ENCODE assay signal across 7 mouse cellular contexts in the genomic region with DNA sequence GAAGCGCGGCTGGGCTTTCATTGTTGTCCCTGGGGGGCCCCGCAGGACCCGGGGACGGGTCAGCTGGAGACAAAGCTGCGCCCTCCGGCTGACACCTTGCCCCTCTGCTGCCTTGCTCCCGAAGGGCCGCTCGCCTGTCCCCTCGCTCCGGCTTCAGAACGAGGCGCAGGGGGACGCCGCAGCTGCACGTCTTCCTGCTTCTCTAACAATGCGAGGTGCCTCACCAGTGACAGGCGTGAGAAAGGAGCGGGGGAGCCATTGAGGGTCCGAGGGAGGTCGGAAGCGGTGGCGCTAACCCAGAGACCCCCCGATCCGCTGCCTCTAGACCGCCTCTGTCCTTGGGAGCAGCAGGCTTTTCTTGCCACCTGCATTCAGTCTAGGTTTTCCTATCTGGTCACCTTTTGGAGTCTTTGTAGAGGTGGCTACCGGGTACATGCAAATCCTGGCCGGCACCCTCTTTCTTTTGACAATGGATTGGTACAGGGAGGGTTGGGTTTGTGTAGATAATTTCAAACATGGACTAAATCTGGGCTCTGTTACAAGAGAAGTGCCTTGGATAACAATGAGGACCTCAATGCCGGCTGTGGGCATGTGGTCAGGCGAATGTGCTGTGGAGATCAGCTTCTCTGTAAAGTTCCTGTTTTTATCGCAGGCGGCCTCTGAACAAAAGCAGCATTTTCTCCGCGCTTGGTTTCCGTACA. TPM values are rescaled to one million over a fixed set of nuclear protein-coding genes. Genes with fewer than 3 reads are reported as not detected.
DNase-seq lines count a peak whose midpoint lies in the region; ATAC-seq lines count a peak whose summit lies in the region.

No protein-coding gene starts in this region.

- H3K27me3 ChIP-seq in forebrain, embryonic 14.5 days (replicated peaks; ENCODE audit: control insufficient read depth, insufficient read depth, low read length): no peaks in the 10 kb centered on the region
- H3K27me3 ChIP-seq in hindbrain, embryonic 11.5 days (ENCODE audit: control insufficient read depth, insufficient read depth, low read length): no peaks in the 10 kb centered on the region

- no peaks in the 10 kb centered on the region for H3K36me3 ChIP-seq in forebrain, embryonic 14.5 days (ENCODE audit: control insufficient read depth, insufficient read depth, low read length)
- no peaks in the 10 kb centered on the region for H3K36me3 ChIP-seq in hindbrain, embryonic 11.5 days (ENCODE audit: control insufficient read depth, insufficient read depth, low read length)

- H3K9me3 ChIP-seq in forebrain, embryonic 14.5 days (replicated peaks; ENCODE audit: control insufficient read depth, low read length): no peaks in the 10 kb centered on the region
- no peaks in the 10 kb centered on the region for H3K9me3 ChIP-seq in hindbrain, embryonic 11.5 days (ENCODE audit: control insufficient read depth, low read length)

- peak overlapping the region; percentile 47 for H3K4me2 ChIP-seq in forebrain, embryonic 14.5 days (ENCODE audit: low read length)
- peak overlapping the region; percentile 62 for H3K4me2 ChIP-seq in hindbrain, embryonic 11.5 days (replicated peaks; ENCODE audit: low read depth, low read length)

- DNase-seq in Muller cell, postnatal 12 days (ENCODE audit: inconsistent ontology term): peak; percentile 75
- peak; percentile 40 for DNase-seq in cerebellum, adult 11 months
- peak; percentile 68 for DNase-seq in forebrain, embryonic 14.5 days (ENCODE audit: low spot score)
- peak; percentile 84 for DNase-seq in hindbrain, embryonic 11.5 days (ENCODE audit: low spot score)
- peak; percentile 31 to 40 for DNase-seq in layer of hippocampus, postnatal 25 days (ENCODE audit: extremely low spot score in 1 of 2, low spot score in 1 of 2)
- DNase-seq in lung, postnatal 36 days: peak; percentile 71
- peak; percentile 36 for DNase-seq in right cerebral cortex, adult 18-20 months

- WGBS in forebrain, embryonic 14.5 days: under 1% methylated on average over 34 of the region's 36 CpGs
- under 1% methylated on average over 36 of the region's 36 CpGs for WGBS in hindbrain, embryonic 11.5 days

- H3K4me1 ChIP-seq in forebrain, embryonic 14.5 days (ENCODE audit: control insufficient read depth, insufficient read depth, low read length): peaks cover 22% of the 10 kb centered on the region
- H3K4me1 ChIP-seq in hindbrain, embryonic 11.5 days (replicated peaks; ENCODE audit: control insufficient read depth, insufficient read depth, low read length): 0 out of 2 replicates have a peak, but pooled peaks cover 3% of the 10 kb centered on the region

- H3K27ac ChIP-seq in forebrain, embryonic 14.5 days (ENCODE audit: low read depth, low read length): peak overlapping the region; percentile 97
- H3K27ac ChIP-seq in hindbrain, embryonic 11.5 days (ENCODE audit: low read depth, low read length): peak overlapping the region; percentile 99

- H3K9ac ChIP-seq in forebrain, embryonic 14.5 days (ENCODE audit: low read length): peak overlapping the region; percentile 98
- peak overlapping the region; percentile 97 for H3K9ac ChIP-seq in hindbrain, embryonic 11.5 days (ENCODE audit: low read depth, low read length)

- H3K4me3 ChIP-seq in forebrain, embryonic 14.5 days (ENCODE audit: low read depth, low read length): peak overlapping the region; percentile 94
- peak overlapping the region; percentile 81 for H3K4me3 ChIP-seq in hindbrain, embryonic 11.5 days (ENCODE audit: low read depth, low read length)

- peak; percentile 66 for ATAC-seq in forebrain, embryonic 14.5 days
- peak; percentile 86 for ATAC-seq in hindbrain, embryonic 11.5 days (ENCODE audit: low FRiP score)

RNA-seq across cellular contexts. Expression of gene Dip2b, which starts 0.7 kb away (rescaled TPM):
- polyA plus RNA-seq in forebrain, embryonic 14.5 days (2014; fragmentation: Nextera tagmentation; extraction: Ambion mirVana): 16.3 and 21.3 TPM in 2 replicates
- 24.1 and 29.6 TPM in 2 replicates for polyA plus RNA-seq in hindbrain, embryonic 11.5 days (2014; fragmentation: Nextera tagmentation; extraction: Ambion mirVana)
- 10 to 100 TPM; 52.5 to 54.3 TPM for total RNA-seq in layer of hippocampus, postnatal 25 days (2021)

Comparison
In these comparisons a context has a peak if more than half of its experiments do, and no peak if none do; other contexts are left out.
1. Peak in every context shown above with its lines: DNase-seq, ATAC-seq, H3K4me3 ChIP-seq and H3K27ac ChIP-seq.